Comparison of ENCODE assay signal across 23 mouse cellular contexts in the genomic region with DNA sequence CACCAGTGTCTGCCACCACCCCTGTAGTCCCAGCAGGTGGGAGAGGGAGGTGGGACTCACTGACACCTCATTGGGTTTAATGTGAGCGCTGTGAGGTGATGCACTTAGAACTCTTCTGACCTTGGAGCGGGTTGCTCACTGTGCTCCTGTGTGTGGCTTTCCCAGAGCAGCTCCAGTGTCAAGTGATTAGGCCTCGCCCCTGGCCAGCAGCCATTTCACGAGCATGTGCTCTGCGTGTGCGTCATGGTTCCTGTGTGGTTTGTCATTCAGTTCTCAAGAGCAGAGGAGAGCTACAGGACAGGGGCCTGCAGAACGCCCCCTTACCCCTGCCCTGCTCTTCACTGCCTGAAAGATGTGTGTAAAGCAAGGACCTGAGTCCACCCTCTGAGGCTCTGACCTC. TPM values are rescaled to one million over a fixed set of nuclear protein-coding genes. Genes with fewer than 3 reads are reported as not detected.
DNase-seq lines count a peak whose midpoint lies in the region; ATAC-seq and TF ChIP-seq lines count a peak whose summit lies in the region.
"Had no signal": no experiment of that assay in that cellular context is flagged by ENCODE, and none has a peak within 500 bp of the region (broad histone marks: within the 10 kb centered on the region; RNA-seq: fewer than 3 reads in every experiment).

No protein-coding gene starts in this region.

- peak; percentile 57 for DNase-seq in adrenal gland, adult 2 months
- DNase-seq in adrenal gland, postnatal 4 days (ENCODE audit: low spot score in 2 of 2): no peak
- peak; percentile 48 for DNase-seq in heart, postnatal 4 days
- DNase-seq in heart, adult 8-10 months (ENCODE audit: low spot score): no peak
- peak; percentile 49 for DNase-seq in adrenal gland, postnatal 10 days
- no peak for DNase-seq in cerebellum, adult 8-10 months
- DNase-seq: B cell, adult 2 months; cerebellum, adult 11 months; cerebellum, adult 9-10 months; cerebellum, postnatal 25 days; gastrocnemius, postnatal 10 days; heart, adult 18-20 months; kidney, adult 18-20 months had no signal

- H3K27me3 ChIP-seq in myocyte (ENCODE audit: control insufficient read depth, insufficient read depth, insufficient read length): no peaks in the 10 kb centered on the region
- H3K27me3 ChIP-seq: CH12.LX; embryonic facial prominence, embryonic 13.5 days; forebrain, embryonic 12.5 days; intestine, embryonic 15.5 days had no signal

- no peaks in the 10 kb centered on the region for H3K79me2 ChIP-seq in myocyte (ENCODE audit: control insufficient read depth, insufficient read depth)

- no peak for ATAC-seq in CD4-positive, CD25-positive, alpha-beta regulatory T cell, adult 4 months
- ATAC-seq: forebrain, embryonic 16.5 days; intestine, embryonic 15.5 days had no signal

- no peak overlapping the region for H3K4me2 ChIP-seq in myocyte (ENCODE audit: low read depth)
- H3K4me2 ChIP-seq: embryonic facial prominence, embryonic 13.5 days; forebrain, embryonic 12.5 days; heart, embryonic 11.5 days; hindbrain, embryonic 14.5 days; intestine, embryonic 15.5 days had no signal

- H3ac ChIP-seq in myocyte (ENCODE audit: control insufficient read depth, insufficient read length): no peak overlapping the region

- H3K4me3 ChIP-seq in myocyte: no peak overlapping the region
- H3K4me3 ChIP-seq: embryonic facial prominence, embryonic 13.5 days; forebrain, embryonic 12.5 days; hindbrain, embryonic 10.5 days; intestine, embryonic 15.5 days had no signal

- no peak for TF ChIP-seq POLR2A in myocyte (IDR thresholded peaks at IDR 0.05; ENCODE audit: insufficient read length, low read depth)

- H3K36me3 ChIP-seq in myocyte (ENCODE audit: control insufficient read depth, insufficient read depth): peaks cover 55% of the 10 kb centered on the region

TF ChIP-seq in myocyte, 11 proteins besides CTCF, POLR2A, EP300 and RAD21:
- TF ChIP-seq TCF12 (IDR thresholded peaks at IDR 0.05; ENCODE audit: insufficient read depth, poor library complexity, severe bottlenecking): no peak
- peak; percentile 28 for TF ChIP-seq POLR2AphosphoS2 (IDR thresholded peaks at IDR 0.05; ENCODE audit: insufficient read length, low read depth)
TF ChIP-seq in myocyte: peak in this region for 1.

RNA-seq across cellular contexts. Expression of a gene that starts 13.6 kb away (rescaled TPM):
- 10 to 100 TPM; 29.2 to 41.5 TPM for total RNA-seq in adrenal gland, adult 2 months (2021)
- 28.3 and 31.1 TPM in 2 replicates for polyA plus RNA-seq in adrenal gland, adult 2 months (2012; rRNA removed)
- 10 to 100 TPM; 44.3 to 50.5 TPM for total RNA-seq in adrenal gland, postnatal 4 days (2021)
- total RNA-seq in heart, postnatal 4 days (2021): 10 to 100 TPM; 22.0 to 23.6 TPM
- 10 to 100 TPM in 3 of 4 experiments, 1 to 10 TPM in 1; 9.0 to 12.3 (median 10.7) TPM for total RNA-seq in heart, adult 8-10 months (2022)
- 10 to 100 TPM; 32.1 to 34.6 TPM for total RNA-seq in adrenal gland, postnatal 10 days (2021)
- polyA plus RNA-seq in myocyte (2012; fragmentation: generic; extraction: Trizol): 46.9 TPM
- polyA plus RNA-seq in CD4-positive, CD25-positive, alpha-beta regulatory T cell, adult 4 months (2017; shearing (Covaris generic)): 10 to 100 TPM; 33.4 to 61.0 TPM

RNA-seq across cellular contexts. Expression of a gene that starts 32.5 kb away (rescaled TPM):
- 10 to 100 TPM; 61.5 to 91.7 TPM for total RNA-seq in adrenal gland, adult 2 months (2021)
- polyA plus RNA-seq in adrenal gland, adult 2 months (2012; rRNA removed): 38.8 and 52.7 TPM in 2 replicates
- 10 to 100 TPM; 76.9 to 79.0 TPM for total RNA-seq in adrenal gland, postnatal 4 days (2021)
- 10 to 100 TPM; 55.8 to 58.6 TPM for total RNA-seq in heart, postnatal 4 days (2021)
- total RNA-seq in heart, adult 8-10 months (2022): 10 to 100 TPM; 40.7 to 48.5 (median 44.1) TPM
- total RNA-seq in adrenal gland, postnatal 10 days (2021): 10 to 100 TPM; 62.2 to 67.7 TPM
- 65.4 TPM for polyA plus RNA-seq in myocyte (2012; fragmentation: generic; extraction: Trizol)
- polyA plus RNA-seq in CD4-positive, CD25-positive, alpha-beta regulatory T cell, adult 4 months (2017; shearing (Covaris generic)): 10 to 100 TPM; 48.2 to 69.3 TPM

RNA-seq across cellular contexts. Expression of a gene that starts 34.3 kb away (rescaled TPM):
- 10 to 100 TPM; 50.2 to 53.6 TPM for total RNA-seq in adrenal gland, adult 2 months (2021)
- polyA plus RNA-seq in adrenal gland, adult 2 months (2012; rRNA removed): 29.5 and 31.9 TPM in 2 replicates
- 10 to 100 TPM; 34.1 to 38.3 TPM for total RNA-seq in adrenal gland, postnatal 4 days (2021)
- 10 to 100 TPM; 19.7 to 22.4 TPM for total RNA-seq in heart, postnatal 4 days (2021)
- 10 to 100 TPM; 29.2 to 47.0 (median 40.3) TPM for total RNA-seq in heart, adult 8-10 months (2022)
- 10 to 100 TPM; 31.2 to 36.5 TPM for total RNA-seq in adrenal gland, postnatal 10 days (2021)
- 23.3 TPM for polyA plus RNA-seq in myocyte (2012; fragmentation: generic; extraction: Trizol)
- 10 to 100 TPM; 18.1 to 27.6 TPM for polyA plus RNA-seq in CD4-positive, CD25-positive, alpha-beta regulatory T cell, adult 4 months (2017; shearing (Covaris generic))

Comparison
In these comparisons a context has a peak if more than half of its experiments do, and no peak if none do; other contexts are left out.
1. DNase-seq: peak in adrenal gland, adult 2 months (single experiment), heart, postnatal 4 days (single experiment) and adrenal gland, postnatal 10 days (single experiment); none in adrenal gland, postnatal 4 days (0 of 2), heart, adult 8-10 months (single experiment) and cerebellum, adult 8-10 months (single experiment).